Mouse (Mus musculus): ENCODE data around the gene D430041D05Rik. TPM values are rescaled to one million over a fixed set of nuclear protein-coding genes. Genes with fewer than 3 reads are reported as not detected.
A peak's percentile ranks its signal among the peaks of the same experiment; 100 is the strongest.

Gene D430041D05Rik
- polyA plus RNA-seq, 1 experiment from 2014 or later, result 10.2 TPM

GRCm38 (mm10) chr2:104184296-104184695 lies 226.5 kb downstream of the D430041D05Rik start:
- no peak overlapping the region for H3K4me3 ChIP-seq
- H3K9me3 ChIP-seq, result no peaks in the 10 kb centered on the region
- no peaks in the 10 kb centered on the region for H3K4me1 ChIP-seq (replicated peaks)
- no peak overlapping the region for H3K9ac ChIP-seq
- WGBS, result 74% methylated on average over 4 of the region's 4 CpGs
- H3K27me3 ChIP-seq, result no peaks in the 10 kb centered on the region
- no peak for ATAC-seq (ENCODE audit: low FRiP score, low read depth)
- no peak overlapping the region for H3K27ac ChIP-seq (replicated peaks)
- H3K4me2 ChIP-seq, result no peak overlapping the region
- no peaks in the 10 kb centered on the region; the same call in 1 of the 2 replicates for H3K36me3 ChIP-seq

GRCm38 (mm10) chr2:104183246-104183845 lies 227.5 kb downstream of the D430041D05Rik start:
- Histone ChIP-seq H3K27me3 (no peaks in the 10 kb centered on the region), H3K9ac (no peak overlapping the region), H3K27ac (replicated peaks) (no peak overlapping the region), H3K9me3 (no peaks in the 10 kb centered on the region), H3K36me3 (no peaks in the 10 kb centered on the region; the same call in 1 of the 2 replicates), H3K4me1 (replicated peaks) (no peaks in the 10 kb centered on the region), H3K4me2 (no peak overlapping the region), H3K4me3 (no peak overlapping the region)
- 86% methylated on average over 5 of the region's 5 CpGs for WGBS
- no peak for ATAC-seq (ENCODE audit: low FRiP score, low read depth)

- Histone ChIP-seq H3K27me3 (no peaks in the 10 kb centered on the region), H3K4me1 (replicated peaks) (peaks cover 16% of the 10 kb centered on the region), H3K27ac (replicated peaks) (no peak overlapping the region), H3K9me3 (no peaks in the 10 kb centered on the region), H3K36me3 (no peaks in the 10 kb centered on the region; the same call in 1 of the 2 replicates), H3K9ac (no peak overlapping the region), H3K4me3 (no peak overlapping the region), H3K4me2 (no peak overlapping the region)
- WGBS, result 90% methylated on average over 8 of the region's 8 CpGs
- ATAC-seq (ENCODE audit: low FRiP score, low read depth), result no peak
Measured at GRCm38 (mm10) chr2:104179636-104180035, 231.2 kb downstream of the D430041D05Rik start.

DNA sequence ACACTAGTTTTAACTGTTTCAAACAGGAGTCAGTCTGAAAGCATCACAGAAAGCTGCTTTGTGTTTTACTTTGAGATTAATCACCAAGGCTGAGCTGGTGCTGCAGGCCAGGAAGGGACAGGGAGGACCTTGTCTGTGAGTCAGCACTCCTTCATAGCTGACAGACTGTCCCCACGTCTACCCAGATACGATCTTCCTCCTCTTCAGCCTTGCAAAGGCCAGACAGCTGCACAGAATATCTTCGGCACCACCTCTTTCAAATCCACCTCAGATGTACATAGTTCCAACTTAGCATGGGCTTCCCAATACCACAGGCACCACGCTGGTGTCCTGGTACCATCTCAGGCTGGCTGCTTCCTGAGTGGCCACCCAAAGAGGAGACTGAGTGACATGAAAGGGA lies 232.6 kb downstream of the D430041D05Rik start:
- Histone ChIP-seq H3K4me3 (no peak overlapping the region), H3K9ac (no peak overlapping the region), H3K4me1 (replicated peaks) (peaks cover 16% of the 10 kb centered on the region), H3K27ac (replicated peaks) (no peak overlapping the region), H3K9me3 (no peaks in the 10 kb centered on the region), H3K4me2 (no peak overlapping the region), H3K36me3 (no peaks in the 10 kb centered on the region; the same call in 1 of the 2 replicates), H3K27me3 (no peaks in the 10 kb centered on the region)
- no peak for ATAC-seq (ENCODE audit: low FRiP score, low read depth)
- 89% methylated on average over 4 of the region's 4 CpGs for WGBS

- Histone ChIP-seq H3K27me3 (no peaks in the 10 kb centered on the region), H3K9ac (no peak overlapping the region), H3K4me3 (no peak overlapping the region), H3K36me3 (no peaks in the 10 kb centered on the region; the same call in 1 of the 2 replicates), H3K4me2 (no peak overlapping the region), H3K4me1 (replicated peaks) (peaks cover 16% of the 10 kb centered on the region), H3K27ac (replicated peaks) (peak overlapping the region; percentile 10; the same call in 1 of the 2 replicates), H3K9me3 (no peaks in the 10 kb centered on the region)
- no peak for ATAC-seq (ENCODE audit: low FRiP score, low read depth)
- WGBS, result 67% methylated on average over 13 of the region's 13 CpGs
Measured at GRCm38 (mm10) chr2:104176979-104177704, 233.7 kb downstream of the D430041D05Rik start.

- WGBS, result 58% methylated on average over 17 of the region's 17 CpGs
- Histone ChIP-seq H3K27me3 (no peaks in the 10 kb centered on the region), H3K27ac (replicated peaks) (peak overlapping the region; percentile 50; the same call in 1 of the 2 replicates), H3K4me3 (no peak overlapping the region), H3K9me3 (no peaks in the 10 kb centered on the region), H3K4me2 (no peak overlapping the region), H3K4me1 (replicated peaks) (peaks cover 16% of the 10 kb centered on the region), H3K36me3 (no peaks in the 10 kb centered on the region; the same call in 1 of the 2 replicates), H3K9ac (no peak overlapping the region)
- ATAC-seq (ENCODE audit: low FRiP score, low read depth), result no peak
Measured at GRCm38 (mm10) chr2:104176166-104176978, 234.4 kb downstream of the D430041D05Rik start.

DNA sequence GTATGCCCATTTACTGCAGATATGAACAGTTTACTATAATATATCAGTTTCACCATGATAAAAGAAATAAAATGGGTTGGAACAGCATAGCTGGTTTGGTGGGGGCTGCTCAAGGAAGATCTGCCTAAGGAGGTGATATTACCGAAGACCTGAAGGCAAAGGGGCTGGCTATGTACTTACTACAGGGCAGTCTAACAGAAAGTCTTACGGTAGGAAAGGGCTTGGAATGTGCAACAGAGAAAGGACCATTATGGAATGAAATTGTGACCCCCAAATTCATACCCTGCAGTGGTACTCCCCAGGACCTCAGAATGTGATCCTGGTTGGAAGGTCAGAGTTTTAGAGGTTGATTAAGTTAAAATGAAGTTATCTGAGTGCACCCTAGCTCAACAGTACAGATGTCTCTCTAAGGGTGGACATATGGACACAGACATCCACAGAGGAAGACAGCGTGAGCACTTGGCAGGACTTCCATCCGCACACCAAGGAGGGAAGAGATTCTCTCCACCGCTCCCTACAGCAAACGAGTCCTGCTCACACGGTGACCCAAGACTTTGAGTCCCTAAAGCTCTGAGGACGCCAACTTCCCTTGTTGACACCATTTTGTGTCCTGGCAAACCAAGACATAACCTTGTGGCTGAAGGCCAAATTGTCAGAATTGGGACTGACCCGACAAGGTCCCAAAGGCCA lies 235.2 kb downstream of the D430041D05Rik start:
- H3K4me3 ChIP-seq, result no peak overlapping the region
- H3K27ac ChIP-seq (replicated peaks), result no peak overlapping the region
- no peak for ATAC-seq (ENCODE audit: low FRiP score, low read depth)
- H3K9ac ChIP-seq, result no peak overlapping the region
- no peaks in the 10 kb centered on the region for H3K9me3 ChIP-seq
- no peak overlapping the region for H3K4me2 ChIP-seq
- 78% methylated on average over 9 of the region's 9 CpGs for WGBS
- peaks cover 16% of the 10 kb centered on the region for H3K4me1 ChIP-seq (replicated peaks)
- no peaks in the 10 kb centered on the region for H3K36me3 ChIP-seq
- no peaks in the 10 kb centered on the region for H3K27me3 ChIP-seq

- no peak for ATAC-seq (ENCODE audit: low FRiP score, low read depth)
- H3K4me1 ChIP-seq (replicated peaks), result peaks cover 20% of the 10 kb centered on the region
- H3K27ac ChIP-seq (replicated peaks), result no peak overlapping the region
- H3K36me3 ChIP-seq, result no peaks in the 10 kb centered on the region
- 94% methylated on average over 3 of the region's 3 CpGs for WGBS
- H3K4me3 ChIP-seq, result no peak overlapping the region
- no peaks in the 10 kb centered on the region for H3K27me3 ChIP-seq
- H3K9ac ChIP-seq, result no peak overlapping the region
- no peak overlapping the region for H3K4me2 ChIP-seq
- no peaks in the 10 kb centered on the region for H3K9me3 ChIP-seq
Measured at GRCm38 (mm10) chr2:104173431-104173830, 237.4 kb downstream of the D430041D05Rik start.

DNA sequence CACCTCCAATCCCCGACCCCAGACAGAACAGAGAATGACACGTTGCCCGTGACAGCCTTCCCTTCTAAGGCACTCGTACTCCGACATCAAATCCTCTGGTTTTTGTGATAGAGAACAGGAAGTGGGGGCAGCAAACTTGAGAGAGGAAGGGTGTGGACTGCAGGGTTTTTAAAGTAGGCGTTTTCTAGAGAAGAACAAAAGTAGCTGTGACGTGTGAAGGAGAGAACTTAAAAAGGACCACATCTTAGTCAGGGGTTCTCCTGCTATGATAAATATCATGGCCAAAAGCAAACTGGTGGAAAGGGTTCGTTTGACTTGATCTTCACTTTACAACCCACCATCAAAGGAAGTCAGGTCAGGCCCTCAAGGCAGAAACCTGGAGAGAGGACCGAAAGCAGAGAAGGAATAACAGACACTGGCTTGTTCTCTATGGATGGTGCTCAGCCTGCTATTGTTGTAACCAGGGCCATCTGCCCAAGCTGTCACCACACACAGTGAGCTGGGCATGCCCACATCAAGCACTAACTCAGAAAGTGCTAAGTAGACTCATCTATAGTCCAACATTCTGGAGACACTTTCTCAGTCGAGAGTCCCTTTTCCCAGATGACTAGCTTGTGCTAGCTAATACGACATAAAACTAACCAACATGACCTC lies 238.0 kb downstream of the D430041D05Rik start:
- Histone ChIP-seq H3K4me1 (replicated peaks) (peaks cover 20% of the 10 kb centered on the region), H3K27me3 (no peaks in the 10 kb centered on the region), H3K36me3 (no peaks in the 10 kb centered on the region), H3K9ac (no peak overlapping the region), H3K27ac (replicated peaks) (no peak overlapping the region), H3K4me2 (no peak overlapping the region), H3K9me3 (no peaks in the 10 kb centered on the region), H3K4me3 (no peak overlapping the region)
- no peak for ATAC-seq (ENCODE audit: low FRiP score, low read depth)
- 74% methylated on average over 11 of the region's 11 CpGs for WGBS

DNA sequence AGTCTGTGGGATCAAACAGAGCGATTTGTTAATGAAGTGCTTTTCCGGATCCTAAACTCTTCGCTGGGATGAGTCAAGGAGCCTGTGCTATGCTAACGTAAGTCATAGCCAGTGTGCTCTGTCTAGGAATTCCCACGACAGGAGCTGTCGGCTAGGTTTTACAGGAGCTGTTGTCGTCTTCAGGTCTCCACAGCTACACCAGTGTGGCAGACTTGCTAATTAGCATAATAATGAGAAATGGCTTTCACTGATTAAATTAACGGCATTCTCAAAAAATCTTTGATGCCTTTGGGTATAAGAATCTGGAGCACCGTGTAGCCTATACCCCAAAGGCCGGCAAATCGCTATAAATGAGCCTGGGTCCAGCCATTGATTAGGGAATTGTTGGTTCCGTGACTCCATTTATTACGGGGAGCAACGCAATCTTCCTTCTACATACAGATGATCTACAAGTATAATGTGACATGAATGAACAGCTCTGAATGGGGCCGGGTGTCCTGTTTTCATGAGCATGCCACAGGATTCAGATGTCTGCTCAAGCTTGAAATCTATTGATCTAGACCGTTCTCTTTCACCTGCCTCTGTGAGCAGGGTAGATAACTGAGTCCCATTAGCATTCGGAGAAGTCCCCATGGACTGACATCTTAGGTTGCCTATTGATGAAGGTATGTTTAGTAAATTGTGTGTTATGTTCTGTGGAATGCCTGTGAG lies 242.5 kb downstream of the D430041D05Rik start:
- H3K9ac ChIP-seq, result no peak overlapping the region
- H3K4me3 ChIP-seq, result no peak overlapping the region
- H3K27ac ChIP-seq (replicated peaks), result no peak overlapping the region
- H3K36me3 ChIP-seq, result peaks cover 9% of the 10 kb centered on the region
- no peaks in the 10 kb centered on the region for H3K9me3 ChIP-seq
- ATAC-seq (ENCODE audit: low FRiP score, low read depth), result peak; percentile 86
- no peak overlapping the region; the same call in 1 of the 2 replicates for H3K4me2 ChIP-seq
- no peaks in the 10 kb centered on the region for H3K27me3 ChIP-seq
- 35% methylated on average over 17 of the region's 17 CpGs for WGBS
- H3K4me1 ChIP-seq (replicated peaks), result 0 out of 2 replicates have a peak, but pooled peaks cover 4% of the 10 kb centered on the region

Measured in hindbrain, embryonic 15.5 days (tissue).